Mouse (Mus musculus) neural tube, embryonic 12.5 days (tissue): ENCODE data around the gene Dyrk1a. TPM values are rescaled to one million over a fixed set of nuclear protein-coding genes. Genes with fewer than 3 reads are reported as not detected.

ENCODE experiments used
- ATAC-seq: fragments of 200-750 bp; cut with Nextera tagmentation; 2 replicates; pipeline ENCODE4 v1.8.0; 2017; ENCODE audit warnings: low read depth, mild to moderate bottlenecking, moderate TSS enrichment, moderate library complexity; ENCODE audit not compliant: low FRiP score
- H3K27ac ChIP-seq: fragments of 300-500 bp; sonication (generic); 2 replicates; pipeline ENCODE4 v1.5.1; 2016
- H3K27me3 ChIP-seq: fragments of 300-500 bp; sonication (generic); replicated peaks from 2 replicates; pipeline ENCODE4 v1.6.1; 2016; ENCODE audit warnings: mild to moderate bottlenecking
- H3K36me3 ChIP-seq: fragments of 300-500 bp; sonication (generic); 2 replicates; pipeline ENCODE4 v1.6.1; 2016; ENCODE audit warnings: mild to moderate bottlenecking
- H3K4me1 ChIP-seq: fragments of 300-500 bp; sonication (generic); 2 replicates; pipeline ENCODE4 v1.6.1; 2016
- H3K4me2 ChIP-seq: fragments of 300-500 bp; sonication (generic); replicated peaks from 2 replicates; pipeline ENCODE4 v1.6.1; 2016; ENCODE audit warnings: mild to moderate bottlenecking
- H3K4me3 ChIP-seq: fragments of 300-500 bp; sonication (generic); 2 replicates; pipeline ENCODE4 v1.5.1; 2016
- H3K9ac ChIP-seq: fragments of 300-500 bp; sonication (generic); 2 replicates; pipeline ENCODE4 v1.6.1; 2016; ENCODE audit warnings: mild to moderate bottlenecking
- H3K9me3 ChIP-seq: fragments of 300-500 bp; sonication (generic); 2 replicates; pipeline ENCODE4 v1.6.1; 2016; ENCODE audit warnings: mild to moderate bottlenecking
- WGBS: fragments of 180-500 bp; shearing (Covaris S2); methylation state at CpG from one replicate; pipeline ENCODE4 v1.1.7; 2016; 5-methylcytosine and 5-hydroxymethylcytosine counted together
- polyA plus RNA-seq: library from polyadenylated mRNA; unstranded; fragments of >200 nt; fragmentation: Nextera tagmentation; extraction: Ambion mirVana; gene quantifications from 2 replicates; pipeline ENCODE4 v1.2.1, GENCODE M21; 2016

The Dyrk1a gene
- polyA plus RNA-seq, 1 experiment from 2014 or later = 10.0 TPM

- Histone ChIP-seq H3K27ac (no peak overlapping the region), H3K9me3 (no peaks in the 10 kb centered on the region), H3K9ac (no peak overlapping the region), H3K4me1 (no peaks in the 10 kb centered on the region), H3K36me3 (no peaks in the 10 kb centered on the region), H3K27me3 (no peaks in the 10 kb centered on the region), H3K4me2 (no peak overlapping the region), H3K4me3 (no peak overlapping the region)
- WGBS = 20% methylated on average over 9 of the region's 9 CpGs
- no peak for ATAC-seq
Observed at GRCm38 (mm10) chr16:94537159-94537527, 32.7 kb upstream of the Dyrk1a start.

DNA sequence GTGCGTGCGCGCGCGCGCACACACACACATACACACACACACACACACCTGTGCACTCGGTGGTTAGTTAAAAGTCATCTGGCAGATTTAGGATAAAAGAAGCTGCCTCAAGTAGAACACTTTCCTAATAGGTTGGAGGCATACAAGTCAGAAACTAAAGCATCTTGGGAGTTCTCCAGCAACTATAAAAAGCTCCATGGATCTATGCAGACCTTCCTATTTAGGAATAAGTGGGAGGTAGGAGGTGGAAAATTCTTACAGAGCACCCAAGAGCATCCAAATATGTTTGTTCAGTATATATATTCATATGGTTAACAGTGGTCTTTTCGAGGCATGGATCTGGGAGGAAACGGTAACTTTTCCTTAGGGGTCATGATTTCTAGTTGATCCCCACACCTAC, 29.7 kb upstream of the Dyrk1a start:
- no peaks in the 10 kb centered on the region for H3K4me1 ChIP-seq
- H3K9ac ChIP-seq = no peak overlapping the region
- no peak overlapping the region for H3K4me3 ChIP-seq
- no peak for ATAC-seq
- no peaks in the 10 kb centered on the region for H3K27me3 ChIP-seq
- no peaks in the 10 kb centered on the region for H3K9me3 ChIP-seq
- no peak overlapping the region for H3K4me2 ChIP-seq
- H3K27ac ChIP-seq = no peak overlapping the region
- H3K36me3 ChIP-seq = no peaks in the 10 kb centered on the region
- 97% methylated on average over 9 of the region's 9 CpGs for WGBS

- no peak overlapping the region for H3K4me2 ChIP-seq
- no peaks in the 10 kb centered on the region for H3K36me3 ChIP-seq
- no peak overlapping the region for H3K4me3 ChIP-seq
- H3K27me3 ChIP-seq = no peaks in the 10 kb centered on the region
- H3K9me3 ChIP-seq = no peaks in the 10 kb centered on the region
- H3K4me1 ChIP-seq = no peaks in the 10 kb centered on the region
- H3K9ac ChIP-seq = no peak overlapping the region
- ATAC-seq = no peak
- 95% methylated on average over 8 of the region's 8 CpGs for WGBS
- no peak overlapping the region for H3K27ac ChIP-seq
Observed at GRCm38 (mm10) chr16:94542898-94543297, 26.9 kb upstream of the Dyrk1a start.

DNA sequence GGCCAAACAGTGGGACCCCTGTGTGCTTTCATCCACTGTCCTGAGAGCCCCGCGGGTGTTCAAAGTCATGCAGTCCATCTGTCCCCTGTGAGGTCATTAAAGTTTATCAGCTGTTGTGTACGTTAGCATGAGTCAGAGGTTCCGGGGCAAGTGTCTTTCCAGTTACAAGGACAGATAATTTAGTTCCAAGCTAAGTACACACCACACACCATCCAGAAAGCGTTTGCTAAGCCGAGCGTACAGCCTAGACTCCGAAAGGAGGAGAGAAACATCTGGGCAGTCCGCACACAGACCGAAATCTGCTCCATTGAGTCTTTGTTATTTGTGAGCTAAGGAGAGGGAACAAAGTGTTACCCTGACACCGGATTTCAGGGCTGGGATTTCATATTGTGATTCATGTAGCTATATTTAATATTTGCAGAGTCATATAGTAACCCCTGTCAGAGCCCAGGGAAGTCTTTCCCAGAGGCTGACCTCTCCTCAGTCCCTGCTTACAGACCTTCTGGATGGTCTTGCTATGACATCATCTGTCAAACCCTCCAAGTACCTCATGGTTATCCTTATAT, 25.2 kb upstream of the Dyrk1a start:
- Histone ChIP-seq H3K27me3 (no peaks in the 10 kb centered on the region), H3K4me2 (no peak overlapping the region), H3K9me3 (no peaks in the 10 kb centered on the region), H3K27ac (no peak overlapping the region), H3K36me3 (no peaks in the 10 kb centered on the region), H3K9ac (no peak overlapping the region), H3K4me1 (no peaks in the 10 kb centered on the region), H3K4me3 (no peak overlapping the region)
- no peak for ATAC-seq
- WGBS = 49% methylated on average over 11 of the region's 11 CpGs

GRCm38 (mm10) chr16:94545781-94546562, 23.8 kb upstream of the Dyrk1a start:
- Histone ChIP-seq H3K9ac (no peak overlapping the region), H3K9me3 (no peaks in the 10 kb centered on the region), H3K4me2 (no peak overlapping the region), H3K36me3 (no peaks in the 10 kb centered on the region), H3K4me1 (no peaks in the 10 kb centered on the region), H3K27me3 (no peaks in the 10 kb centered on the region), H3K27ac (no peak overlapping the region), H3K4me3 (no peak overlapping the region)
- 54% methylated on average over 8 of the region's 8 CpGs for WGBS
- no peak for ATAC-seq

DNA sequence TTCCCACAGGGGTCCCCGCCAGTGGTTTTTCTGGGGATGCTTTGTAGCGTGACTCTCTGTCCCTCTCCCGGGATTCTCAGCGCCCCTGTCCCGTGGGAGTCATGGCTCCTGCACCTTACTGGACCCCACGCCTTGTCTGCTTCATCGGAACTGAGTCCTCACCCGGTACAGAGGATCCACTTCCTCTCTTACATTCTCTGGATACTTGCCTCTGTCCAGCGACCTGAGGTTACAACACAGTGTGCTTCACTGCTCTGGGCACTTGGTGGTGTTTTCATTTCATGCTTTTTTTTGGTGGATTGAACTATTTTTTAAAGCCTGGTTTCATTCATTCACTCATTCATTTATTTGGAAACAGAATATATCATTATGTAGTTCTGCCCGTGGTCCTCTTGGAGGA, 20.0 kb upstream of the Dyrk1a start:
- Histone ChIP-seq H3K4me2 (no peak overlapping the region), H3K9ac (no peak overlapping the region), H3K9me3 (no peaks in the 10 kb centered on the region), H3K4me3 (no peak overlapping the region), H3K27me3 (no peaks in the 10 kb centered on the region), H3K36me3 (no peaks in the 10 kb centered on the region), H3K4me1 (no peaks in the 10 kb centered on the region), H3K27ac (no peak overlapping the region)
- ATAC-seq = no peak
- 74% methylated on average over 10 of the region's 10 CpGs for WGBS

- Histone ChIP-seq H3K9me3 (no peaks in the 10 kb centered on the region), H3K4me2 (no peak overlapping the region), H3K27ac (no peak overlapping the region), H3K27me3 (no peaks in the 10 kb centered on the region), H3K4me1 (no peaks in the 10 kb centered on the region), H3K36me3 (no peaks in the 10 kb centered on the region), H3K4me3 (no peak overlapping the region), H3K9ac (no peak overlapping the region)
- ATAC-seq = no peak
Observed at GRCm38 (mm10) chr16:94551934-94552333, 17.9 kb upstream of the Dyrk1a start.

GRCm38 (mm10) chr16:94555346-94555745, 14.5 kb upstream of the Dyrk1a start:
- no peaks in the 10 kb centered on the region for H3K36me3 ChIP-seq
- H3K9me3 ChIP-seq = no peaks in the 10 kb centered on the region
- H3K27me3 ChIP-seq = no peaks in the 10 kb centered on the region
- no peak overlapping the region for H3K9ac ChIP-seq
- no peak for ATAC-seq
- no peak overlapping the region for H3K27ac ChIP-seq
- no peak overlapping the region for H3K4me2 ChIP-seq
- H3K4me3 ChIP-seq = no peak overlapping the region
- no peaks in the 10 kb centered on the region for H3K4me1 ChIP-seq
- WGBS = 86% methylated on average over 7 of the region's 7 CpGs

DNA sequence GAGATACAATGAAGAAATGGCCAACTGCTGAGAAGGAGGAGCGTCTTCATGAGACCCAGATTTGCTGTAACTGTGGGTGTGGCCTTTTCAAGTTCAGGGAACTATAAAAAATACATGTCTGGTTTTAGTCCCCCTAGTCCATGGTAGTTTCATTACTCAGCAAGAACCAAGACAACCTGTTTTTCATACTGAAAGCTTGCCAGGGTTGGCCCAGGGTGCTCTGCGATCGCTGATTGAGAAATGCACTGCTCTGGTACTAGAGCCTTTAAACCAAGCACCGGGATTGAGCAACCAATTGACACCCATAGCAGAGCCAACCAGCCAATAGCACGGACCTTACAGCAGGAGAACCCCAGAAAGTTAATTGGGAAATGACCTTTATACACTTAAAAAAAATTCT, 13.6 kb upstream of the Dyrk1a start:
- no peaks in the 10 kb centered on the region for H3K4me1 ChIP-seq
- no peaks in the 10 kb centered on the region for H3K27me3 ChIP-seq
- WGBS = 81% methylated on average over 5 of the region's 5 CpGs
- no peak overlapping the region for H3K9ac ChIP-seq
- no peak overlapping the region for H3K4me3 ChIP-seq
- no peaks in the 10 kb centered on the region for H3K36me3 ChIP-seq
- no peak overlapping the region for H3K4me2 ChIP-seq
- no peaks in the 10 kb centered on the region for H3K9me3 ChIP-seq
- no peak for ATAC-seq
- H3K27ac ChIP-seq = no peak overlapping the region

DNA sequence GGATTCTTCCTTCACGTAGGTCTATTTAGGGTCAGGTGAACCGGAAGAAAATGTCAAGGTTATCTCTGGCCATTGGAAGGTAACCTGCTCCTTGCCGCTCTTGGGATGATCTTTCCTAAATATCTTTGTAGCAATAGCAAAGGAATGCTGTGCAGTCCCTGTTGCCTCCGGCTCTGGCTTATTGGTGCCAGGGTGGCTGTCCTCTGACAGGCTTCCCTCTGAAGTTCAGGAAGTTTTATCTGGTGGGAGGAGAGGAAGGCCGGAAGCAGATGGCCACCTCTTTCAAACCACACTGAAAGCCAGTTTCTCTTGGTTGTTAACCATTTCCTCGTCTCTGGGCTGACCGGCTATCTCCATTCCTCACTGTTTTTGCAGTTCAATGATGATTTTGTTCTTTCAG, 10.5 kb upstream of the Dyrk1a start:
- WGBS = 61% methylated on average over 7 of the region's 7 CpGs
- no peaks in the 10 kb centered on the region for H3K27me3 ChIP-seq
- no peaks in the 10 kb centered on the region for H3K36me3 ChIP-seq
- no peak overlapping the region for H3K27ac ChIP-seq
- no peaks in the 10 kb centered on the region for H3K4me1 ChIP-seq
- no peaks in the 10 kb centered on the region for H3K9me3 ChIP-seq
- H3K4me3 ChIP-seq = no peak overlapping the region
- H3K4me2 ChIP-seq = no peak overlapping the region
- no peak for ATAC-seq
- H3K9ac ChIP-seq = no peak overlapping the region

- Histone ChIP-seq H3K4me3 (no peak overlapping the region), H3K36me3 (no peaks in the 10 kb centered on the region), H3K27ac (no peak overlapping the region), H3K9ac (no peak overlapping the region), H3K4me1 (no peaks in the 10 kb centered on the region), H3K27me3 (no peaks in the 10 kb centered on the region), H3K9me3 (no peaks in the 10 kb centered on the region), H3K4me2 (no peak overlapping the region)
- WGBS = 73% methylated on average over 7 of the region's 7 CpGs
- ATAC-seq = no peak
Observed at GRCm38 (mm10) chr16:94559782-94560181, 10.0 kb upstream of the Dyrk1a start.

- Histone ChIP-seq H3K9ac (no peak overlapping the region), H3K4me1 (no peaks in the 10 kb centered on the region), H3K9me3 (no peaks in the 10 kb centered on the region), H3K4me2 (no peak overlapping the region), H3K36me3 (no peaks in the 10 kb centered on the region), H3K27ac (no peak overlapping the region), H3K27me3 (no peaks in the 10 kb centered on the region), H3K4me3 (no peak overlapping the region)
- no peak for ATAC-seq
- 78% methylated on average over 5 of the region's 5 CpGs for WGBS
Observed at GRCm38 (mm10) chr16:94560618-94561017, 9.2 kb upstream of the Dyrk1a start.

- Histone ChIP-seq H3K4me2 (no peak overlapping the region), H3K9ac (no peak overlapping the region), H3K27ac (no peak overlapping the region), H3K4me3 (no peak overlapping the region), H3K4me1 (peaks cover under 1% of the 10 kb centered on the region), H3K27me3 (no peaks in the 10 kb centered on the region), H3K36me3 (no peaks in the 10 kb centered on the region), H3K9me3 (no peaks in the 10 kb centered on the region)
- 75% methylated on average over 8 of the region's 8 CpGs for WGBS
- no peak for ATAC-seq
Observed at GRCm38 (mm10) chr16:94566124-94566523, 3.7 kb upstream of the Dyrk1a start.
